Mouse (Mus musculus): ENCODE measurements around the gene Nek9. TPM values are rescaled to one million over a fixed set of nuclear protein-coding genes. Genes with fewer than 3 reads are reported as not detected.

The Nek9 gene
- polyA plus RNA-seq (2017; shearing (Covaris generic)) = 11.3 TPM

DNA sequence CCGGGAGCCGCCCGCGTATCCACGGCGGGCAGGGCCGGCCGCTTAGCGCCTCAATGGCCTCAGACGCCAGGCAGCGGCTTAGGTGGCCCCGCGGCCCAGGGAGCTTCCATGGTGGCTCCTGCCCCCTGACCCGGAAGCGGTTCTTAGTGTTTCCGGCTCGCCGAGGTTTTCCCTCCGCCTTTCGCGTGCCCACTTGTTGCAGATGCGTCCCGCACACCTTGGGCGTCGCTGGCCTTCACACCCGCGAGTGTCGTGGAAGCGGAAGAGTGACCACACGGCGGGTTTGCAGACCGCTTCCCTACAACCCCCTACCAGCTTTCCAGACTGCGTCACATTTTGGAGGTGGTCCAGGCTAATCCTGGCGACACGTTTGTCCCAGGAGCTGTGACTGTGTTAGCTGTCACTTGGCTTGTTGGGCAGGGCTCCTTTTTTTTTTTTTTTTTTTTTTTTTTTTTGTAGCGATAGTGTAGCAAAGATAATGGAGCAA is at the start of gene Nek9:
Gene Nek9 (minus strand): TSS at position 120 of the 487 bp plus-strand sequence.

GRCm38 (mm10) chr12:85374561-85375272 is 35.6 kb upstream of the Nek9 start, which contains the start of gene Tmed10:
Tmed10 (minus strand) TSS chr12:85374847.

DNA sequence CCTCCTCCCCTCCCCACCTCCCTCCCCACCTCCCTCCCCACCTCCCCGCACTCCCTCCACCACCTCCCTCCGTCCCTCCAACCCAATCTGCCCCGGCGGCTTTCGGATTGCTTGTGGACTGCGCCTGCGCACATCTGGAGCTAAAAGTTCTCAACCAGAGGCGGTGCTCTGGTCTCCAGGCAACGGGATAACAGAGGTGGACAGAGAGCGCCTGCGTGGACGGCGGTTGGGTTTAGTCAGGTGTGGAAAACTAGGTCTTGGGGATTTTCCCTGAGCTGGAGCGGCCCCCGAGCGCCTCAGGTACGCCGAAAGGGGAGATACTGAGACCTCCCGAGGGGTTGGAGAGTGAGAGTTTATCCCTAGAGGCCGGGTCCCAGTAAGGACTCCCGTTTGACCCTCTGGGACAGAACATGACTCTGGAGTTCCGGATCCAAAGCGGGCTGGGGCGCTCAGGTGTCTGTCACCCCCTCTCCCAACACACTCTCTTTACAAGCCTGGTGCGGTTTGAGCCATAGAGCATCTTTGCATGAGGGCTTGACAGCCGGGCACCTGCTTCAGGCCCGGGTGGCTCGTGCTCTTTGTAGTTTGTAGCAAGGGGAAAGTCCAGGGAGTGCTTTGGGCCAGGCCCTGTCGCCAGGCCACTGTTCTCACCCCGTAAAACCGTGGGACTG is 50.5 kb downstream of the Nek9 start, which contains the start of gene Zc2hc1c:
Gene Zc2hc1c (plus strand): TSS at position 106 of the 671 bp plus-strand sequence.

GRCm38 (mm10) chr12:85287809-85288485 is 51.2 kb downstream of the Nek9 start, which contains the start of gene Acyp1:
Acyp1 (minus strand) TSS chr12:85288438.

GRCm38 (mm10) chr12:85270319-85270718 is 68.8 kb downstream of the Nek9 start, which contains the start of gene Mlh3:
Mlh3 (minus strand) TSS chr12:85270599.

Other genes with a start within 250 kb of the Nek9 start
- gene Prox2, start 228.6 kb downstream of the Nek9 start, polyA plus RNA-seq (2017; shearing (Covaris generic)) = 8.8 TPM
- 121 TPM for gene Dlst, start 228.5 kb downstream of the Nek9 start, polyA plus RNA-seq (2017; shearing (Covaris generic))
- gene Rps6kl1, start 188.1 kb downstream of the Nek9 start, polyA plus RNA-seq (2017; shearing (Covaris generic)) = 2.4 TPM
- gene Pgf, start 161.6 kb downstream of the Nek9 start, polyA plus RNA-seq (2017; shearing (Covaris generic)) = not detected
- gene Eif2b2, start 119.9 kb downstream of the Nek9 start, polyA plus RNA-seq (2017; shearing (Covaris generic)) = 126 TPM
- 21.5 TPM for gene Mlh3, start 68.8 kb downstream of the Nek9 start, polyA plus RNA-seq (2017; shearing (Covaris generic))
- 75.6 TPM for gene Acyp1, start 50.9 kb downstream of the Nek9 start, polyA plus RNA-seq (2017; shearing (Covaris generic))
- gene Zc2hc1c, start 50.8 kb downstream of the Nek9 start, polyA plus RNA-seq (2017; shearing (Covaris generic)) = 0.32 TPM
- gene Tmed10, start 35.5 kb upstream of the Nek9 start, polyA plus RNA-seq (2017; shearing (Covaris generic)) = 197 TPM
- 20.9 TPM for gene Fos, start 134.5 kb upstream of the Nek9 start, polyA plus RNA-seq (2017; shearing (Covaris generic))